Mouse (Mus musculus) monocyte, adult 5-6 weeks (primary cell): Measurements from ENCODE around the gene Siah1a. TPM values are rescaled to one million over a fixed set of nuclear protein-coding genes. Genes with fewer than 3 reads are reported as not detected.

Source experiments
- ATAC-seq: fragments of 153-309, 156-312 bp; replicated peaks from 2 replicates; pipeline ENCODE4 v1.8.0; 2017; ENCODE audit warnings: mild to moderate bottlenecking; ENCODE audit not compliant: low TSS enrichment, insufficient number of reproducible peaks, severe bottlenecking, poor library complexity, low FRiP score
- total RNA-seq: library from RNA; stranded (forward); fragments of 200-1000, 200-491, 200-594 nt; gene quantifications from 3 replicates; pipeline ENCODE4 v1.2.3, GENCODE M21; 2017

Gene Siah1a
- 29.7 to 37.9 TPM (median 35.9 TPM) in 3 replicates for total RNA-seq

DNA sequence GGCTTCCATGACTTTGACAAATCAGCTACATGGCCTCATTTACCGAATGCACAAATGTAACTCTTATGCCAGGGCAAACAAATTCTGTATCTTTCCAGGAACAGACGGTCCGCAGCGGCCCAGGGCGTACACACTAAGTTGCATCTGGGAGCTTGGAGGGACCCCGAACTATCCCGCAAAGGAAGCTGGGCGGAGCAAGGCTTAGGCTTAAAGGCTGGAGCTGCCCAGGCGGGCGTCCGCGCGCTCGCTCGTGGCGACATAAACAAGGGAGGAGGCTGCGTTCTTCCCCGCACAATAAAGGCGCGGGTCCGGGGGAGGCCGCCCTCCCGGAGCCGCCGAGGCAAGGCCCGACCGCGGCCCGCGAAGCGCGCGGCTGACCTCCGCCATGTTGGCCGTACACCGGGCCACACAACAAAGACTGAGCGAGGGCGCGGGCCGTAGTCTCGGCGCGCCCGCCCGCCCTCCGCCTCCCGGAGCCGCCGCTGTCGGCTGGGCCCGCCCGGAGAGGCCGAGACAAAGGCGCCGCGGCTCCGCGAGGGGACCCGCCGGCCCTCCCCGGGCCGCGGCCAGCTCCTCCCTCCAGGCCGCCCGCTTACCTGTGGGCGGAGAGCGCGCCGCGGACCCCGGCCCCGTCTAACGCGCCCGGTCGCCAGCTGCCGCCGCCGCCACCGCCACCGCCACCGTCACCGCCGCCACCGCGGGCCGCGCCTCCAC lies at the start of gene Siah1a, which contains the start of gene Gm10638:
Gene Siah1a, minus strand, starts transcription at position 714 of the 714 bp plus-strand sequence.
Gene Gm10638, plus strand, starts transcription at position 479 of the 714 bp plus-strand sequence.
- peak; percentile 29; the same call in 1 of the 2 replicates for ATAC-seq

DNA sequence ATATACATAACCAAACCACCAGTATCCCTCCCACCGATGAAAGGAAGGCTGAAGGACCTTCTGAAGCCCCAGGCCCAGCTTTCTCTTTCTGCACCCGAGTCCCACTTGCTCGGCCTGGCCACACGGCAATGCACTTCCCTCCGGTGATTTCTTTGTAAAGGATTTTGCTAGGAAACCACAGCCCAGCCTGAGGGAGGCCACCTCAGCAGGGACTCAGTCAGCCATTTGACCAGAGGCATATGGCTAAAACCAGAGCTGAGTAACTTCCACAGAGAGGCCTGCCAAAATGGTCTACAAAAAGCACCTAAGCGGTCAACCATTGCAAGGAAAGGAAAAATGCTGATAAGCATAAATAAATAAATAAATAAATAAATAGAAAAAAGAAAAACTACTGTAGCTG lies 49.0 kb upstream of the Siah1a start:
- no peak for ATAC-seq

DNA sequence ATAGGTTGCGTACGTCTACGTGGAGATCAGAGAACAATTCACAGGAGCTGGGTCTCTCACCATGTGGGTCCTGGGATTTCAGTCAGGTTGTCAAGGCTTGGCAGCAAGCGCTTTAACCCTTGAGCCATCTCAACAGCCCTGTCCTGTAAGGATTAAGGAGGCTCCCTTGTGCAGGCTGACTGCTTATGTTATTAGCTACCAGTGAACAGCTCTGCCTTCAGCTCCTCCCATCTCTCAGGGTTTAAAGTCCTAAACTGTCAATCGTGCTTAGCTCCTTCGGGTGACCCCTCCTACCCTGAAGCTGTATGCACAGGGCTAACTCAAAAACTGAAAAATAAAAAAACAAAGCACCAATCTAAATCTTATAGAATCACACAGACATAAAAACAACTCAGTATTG lies 45.8 kb upstream of the Siah1a start:
- ATAC-seq: no peak

DNA sequence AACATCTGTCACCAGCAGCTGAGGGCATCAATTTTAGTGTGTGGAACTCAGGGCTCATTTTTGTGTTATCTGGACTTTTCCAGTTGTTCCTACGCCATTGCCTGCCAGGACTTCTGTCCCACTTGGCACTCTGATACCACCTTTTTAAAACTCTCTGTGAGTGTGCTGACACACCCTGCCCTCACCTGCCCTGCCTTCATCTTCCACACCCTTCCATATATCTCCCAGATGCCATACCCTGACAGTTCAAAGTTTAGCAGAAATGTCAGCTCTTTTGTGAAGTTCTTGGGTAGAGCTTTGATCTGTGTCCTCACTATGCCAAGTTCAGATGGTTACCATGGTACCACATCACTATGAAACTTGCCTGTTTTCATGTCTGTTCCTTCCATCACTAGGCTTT lies 43.8 kb upstream of the Siah1a start:
- no peak for ATAC-seq

DNA sequence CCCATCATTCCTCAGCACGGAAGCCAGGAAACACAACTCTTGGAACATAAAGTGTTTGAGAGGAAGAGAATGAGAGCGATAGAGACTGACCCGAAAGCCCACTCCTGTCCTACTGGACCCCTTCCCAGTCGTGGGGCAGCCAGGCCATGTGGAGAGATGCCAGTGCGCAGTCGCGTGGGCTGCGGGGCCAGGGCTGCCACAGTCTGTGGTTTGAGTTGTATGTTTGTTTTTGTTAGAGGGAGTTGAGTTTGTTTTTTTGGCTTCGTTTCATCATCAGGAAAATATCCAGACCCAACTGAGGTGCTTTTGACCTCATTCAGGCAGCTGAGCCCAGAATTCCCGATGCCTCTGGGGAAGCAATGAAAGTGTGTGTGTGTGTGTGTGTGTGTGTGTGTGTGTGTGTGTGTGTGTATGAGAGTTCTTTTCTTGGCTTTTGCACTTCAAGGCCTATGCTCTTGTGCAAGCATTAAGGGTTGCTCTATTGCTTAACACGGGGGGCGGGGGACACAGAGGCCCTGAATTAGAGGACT lies 42.2 kb upstream of the Siah1a start:
- no peak for ATAC-seq

DNA sequence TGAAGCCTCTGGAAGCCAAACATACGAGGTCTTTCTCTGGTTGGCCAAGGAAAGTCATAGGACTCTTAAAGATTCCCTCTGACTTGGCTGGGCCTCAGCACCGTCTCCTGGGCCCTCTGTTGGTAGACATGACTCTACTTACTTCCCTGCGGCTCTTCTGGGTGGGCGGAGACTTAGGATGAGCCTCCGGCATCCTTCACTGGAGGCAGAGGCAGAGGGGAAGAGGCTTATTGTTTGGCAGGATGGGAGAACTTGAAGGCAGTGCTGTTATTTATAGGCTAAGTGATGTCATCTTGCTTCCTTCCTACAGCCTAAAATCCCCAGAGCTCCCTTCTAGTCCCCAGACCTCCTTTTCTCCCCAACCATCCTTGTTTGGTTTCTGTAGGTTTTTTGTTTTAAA lies 40.8 kb upstream of the Siah1a start:
- ATAC-seq: no peak

DNA sequence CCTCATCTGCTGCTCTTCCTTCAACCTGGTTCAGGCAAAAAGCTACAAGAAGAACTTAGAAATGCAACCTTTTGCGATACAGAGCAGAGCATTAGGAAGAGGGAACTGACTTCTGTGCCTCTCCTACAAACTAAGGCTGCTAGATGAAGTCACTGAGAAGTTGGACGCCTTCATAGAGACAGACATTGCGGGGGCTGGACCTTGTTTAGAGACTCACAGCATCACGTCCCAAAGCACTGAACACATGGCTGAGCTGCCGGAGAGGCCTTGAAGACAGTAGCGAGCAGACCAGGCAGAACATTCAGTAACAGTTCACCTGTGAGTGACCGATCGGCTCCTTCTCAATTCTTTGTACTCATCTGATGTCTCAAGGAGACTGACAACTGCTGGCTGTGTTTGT lies 35.4 kb upstream of the Siah1a start:
- no peak for ATAC-seq

DNA sequence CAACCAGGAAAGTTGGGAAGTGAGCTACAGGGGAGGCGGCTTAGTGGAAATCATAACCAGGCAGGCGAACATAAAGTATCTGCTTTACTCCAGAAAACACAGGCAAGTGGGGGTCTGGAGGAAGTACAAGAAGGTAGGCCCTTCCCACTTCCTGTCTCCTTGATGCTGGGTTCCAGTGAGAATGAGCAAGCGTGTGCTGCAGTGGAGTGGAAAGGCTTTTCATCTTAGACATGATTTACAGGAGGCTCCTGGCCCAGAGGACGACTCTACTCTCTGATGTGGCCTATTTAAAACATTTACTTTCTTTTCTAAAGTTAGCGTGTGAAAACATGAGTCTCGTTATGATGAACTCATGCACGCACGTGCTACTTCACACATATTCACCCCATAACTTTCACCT lies 33.5 kb upstream of the Siah1a start:
- no peak for ATAC-seq

DNA sequence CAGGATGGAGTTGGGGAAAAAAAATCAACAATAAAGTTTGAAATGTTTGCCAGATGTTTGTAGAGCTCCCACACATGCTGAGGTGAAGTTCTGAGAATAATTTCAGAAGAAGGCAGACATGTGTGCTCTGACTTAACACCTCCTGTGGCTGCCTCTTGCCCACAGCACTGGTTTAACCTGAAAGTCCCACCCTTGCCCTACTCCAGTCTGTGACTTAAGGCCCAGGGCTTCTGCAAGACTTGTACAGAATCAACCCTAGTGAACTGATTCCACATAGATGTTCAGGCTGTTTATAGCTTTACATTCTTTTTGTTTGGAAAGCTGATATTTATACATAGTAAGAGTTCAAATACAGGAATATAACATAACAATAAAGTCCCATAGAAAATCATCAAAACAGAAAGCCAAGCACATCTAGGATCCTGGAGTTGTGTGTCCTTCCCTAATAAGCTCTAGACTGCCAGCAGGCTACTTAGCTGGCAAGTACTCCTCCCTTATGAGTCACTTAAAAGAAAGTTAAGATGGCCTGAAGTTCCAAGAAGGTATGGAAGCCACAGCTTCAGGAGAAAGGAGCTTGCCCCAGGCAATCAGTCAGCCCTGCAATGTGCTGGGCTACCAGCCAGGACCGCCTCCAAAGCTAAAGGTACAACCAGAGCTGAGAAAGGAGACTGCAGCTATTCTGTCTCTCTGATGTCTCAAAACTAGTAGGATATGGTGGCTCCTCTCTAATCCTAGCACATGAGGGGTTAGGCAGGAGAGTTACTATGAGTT lies 24.4 kb upstream of the Siah1a start:
- ATAC-seq: no peak

DNA sequence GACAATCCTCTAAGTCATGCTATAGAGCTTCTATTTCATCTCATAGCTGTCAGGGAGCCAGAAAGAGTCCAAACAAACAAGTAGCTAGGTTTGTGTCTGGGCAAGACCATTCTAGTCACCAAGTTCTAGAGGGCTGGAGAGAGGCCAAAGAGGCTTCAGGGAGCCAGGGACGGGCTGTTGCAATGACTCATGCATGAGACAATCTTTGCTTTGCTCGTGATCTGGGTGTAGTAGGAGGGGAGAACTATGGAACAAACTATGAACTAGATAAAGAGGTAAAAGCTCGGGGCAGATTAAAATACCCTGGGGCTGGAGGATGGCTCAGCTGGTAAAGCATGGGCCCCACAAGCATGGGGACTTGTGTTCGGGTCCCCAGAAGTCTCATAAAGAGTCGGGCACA lies 22.8 kb upstream of the Siah1a start:
- no peak for ATAC-seq

DNA sequence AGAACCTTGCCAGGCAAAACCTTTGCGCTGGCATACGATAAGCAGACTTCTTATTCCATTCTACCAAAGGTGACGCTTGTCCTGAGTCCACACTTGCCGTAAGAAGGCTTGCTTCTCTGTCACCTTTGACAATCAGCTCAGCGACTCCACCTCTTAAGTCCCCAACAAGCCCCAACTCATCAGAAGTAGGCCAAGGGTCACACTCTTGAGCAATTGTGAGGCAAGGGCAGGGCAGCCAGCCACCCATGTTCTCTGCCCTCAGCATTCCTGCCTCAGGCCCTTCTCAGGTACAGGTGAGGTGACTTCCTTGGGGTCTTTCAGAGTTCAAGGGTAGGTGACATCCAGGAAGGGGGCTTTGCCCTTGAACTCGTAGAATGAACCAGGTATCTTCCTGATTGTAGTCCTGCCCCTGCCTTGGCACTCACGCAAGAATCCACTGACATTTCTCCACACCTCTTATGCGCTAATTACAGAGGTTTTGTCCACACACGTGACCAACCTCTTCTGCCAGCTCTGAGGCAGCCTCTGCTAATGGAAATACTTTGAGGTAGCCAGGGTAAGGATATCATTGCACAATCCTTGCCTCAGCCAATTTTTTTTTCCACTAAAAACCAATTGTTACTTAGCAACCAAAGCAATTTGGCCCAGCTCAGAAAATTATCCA lies 20.9 kb upstream of the Siah1a start:
- ATAC-seq: no peak

DNA sequence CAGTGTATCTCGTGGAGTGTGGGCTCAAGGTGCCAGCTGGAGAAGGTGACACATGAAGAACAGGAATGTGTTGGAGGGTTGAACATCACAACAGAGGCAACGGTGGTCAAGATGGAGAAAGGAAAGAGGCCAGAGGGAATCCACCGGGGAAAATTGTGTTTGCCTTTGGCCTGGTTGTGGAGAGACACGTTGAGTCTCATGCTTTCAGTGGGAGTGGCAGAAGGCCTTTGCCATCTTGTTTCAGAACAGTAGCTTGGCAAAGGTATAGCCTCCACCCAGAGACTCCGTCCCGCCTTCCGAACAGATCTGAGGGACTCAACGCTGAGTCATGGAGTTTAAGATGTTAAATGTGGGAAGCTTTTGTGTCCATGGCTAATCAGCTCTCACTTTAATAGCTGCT lies 19.9 kb upstream of the Siah1a start:
- ATAC-seq: no peak

DNA sequence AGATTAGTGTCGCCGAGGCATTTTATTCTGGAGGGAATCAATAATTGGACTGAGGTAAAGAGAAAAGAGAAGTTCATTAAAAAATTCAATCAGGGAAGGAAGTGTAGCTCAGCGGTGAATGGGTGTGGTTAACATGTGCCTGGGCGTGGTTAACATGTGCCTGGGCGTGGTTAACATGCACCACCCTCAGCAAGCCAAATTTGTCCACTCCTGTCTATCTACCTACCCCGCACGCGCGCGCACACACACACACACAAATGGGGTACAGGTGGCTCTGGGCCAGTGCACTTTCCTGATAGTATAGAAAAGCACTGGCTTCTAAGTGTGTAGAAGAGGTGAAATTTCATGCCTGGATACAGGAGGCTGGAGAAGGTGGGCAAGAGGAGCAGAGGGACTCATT lies 19.4 kb upstream of the Siah1a start:
- no peak; the same call in 1 of the 2 replicates for ATAC-seq

DNA sequence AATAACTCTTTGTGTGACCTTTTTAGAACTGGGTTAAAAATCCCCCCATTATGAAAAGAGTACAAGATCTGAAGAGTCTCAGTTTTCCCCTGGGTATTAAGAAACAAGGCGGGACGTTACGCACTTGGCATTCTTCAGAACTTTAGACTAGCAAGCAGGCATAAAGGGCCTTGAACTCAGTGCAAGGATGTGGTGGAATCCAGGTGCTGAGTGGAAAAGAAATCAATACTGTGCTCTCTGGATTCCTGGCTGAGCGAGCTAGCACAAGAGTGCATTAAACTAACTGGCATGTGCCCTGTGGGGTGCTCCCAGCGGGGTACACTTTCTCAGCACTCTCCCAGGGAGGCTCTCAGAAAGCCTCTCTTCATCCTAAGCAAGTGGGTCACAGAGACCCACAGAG lies 17.1 kb upstream of the Siah1a start:
- no peak for ATAC-seq

DNA sequence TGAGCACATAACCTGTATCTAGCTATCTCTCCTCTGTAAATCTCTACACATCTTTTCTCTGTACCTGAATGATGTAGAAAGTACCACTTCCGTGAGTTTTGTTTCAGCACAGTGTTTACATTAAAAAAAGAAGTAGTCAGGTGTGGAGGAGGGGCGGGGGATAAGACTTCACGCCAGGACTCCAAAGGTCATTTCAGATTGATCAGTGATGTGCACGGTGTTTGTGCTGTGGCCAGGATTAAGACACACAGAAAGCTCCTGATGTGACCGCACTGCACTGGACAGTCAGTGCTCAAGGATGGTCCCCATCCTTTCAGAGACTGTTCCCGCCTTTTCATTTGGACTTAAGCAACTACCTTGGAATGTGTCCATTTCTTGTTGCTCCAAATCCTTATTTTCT lies 15.0 kb upstream of the Siah1a start:
- no peak for ATAC-seq

DNA sequence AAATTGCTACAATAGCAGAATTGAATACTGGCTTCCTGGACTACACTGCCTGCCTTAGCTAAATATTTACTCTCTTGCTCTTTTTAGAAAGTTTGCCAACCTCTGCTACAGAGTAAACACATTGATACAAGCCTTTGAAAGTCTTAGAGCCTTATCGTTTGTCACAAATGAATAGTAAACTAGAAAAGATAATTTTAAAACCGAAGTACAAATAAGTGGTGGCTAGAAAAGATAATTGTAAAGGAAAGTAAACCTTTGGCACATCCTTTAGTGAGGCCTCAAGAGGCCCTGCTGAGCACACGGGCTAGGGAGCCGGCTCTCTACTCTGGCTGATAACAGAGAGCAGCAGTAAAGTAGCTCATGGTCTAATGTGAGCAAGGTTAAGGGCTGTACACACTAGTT lies 13.4 kb upstream of the Siah1a start:
- ATAC-seq: no peak

DNA sequence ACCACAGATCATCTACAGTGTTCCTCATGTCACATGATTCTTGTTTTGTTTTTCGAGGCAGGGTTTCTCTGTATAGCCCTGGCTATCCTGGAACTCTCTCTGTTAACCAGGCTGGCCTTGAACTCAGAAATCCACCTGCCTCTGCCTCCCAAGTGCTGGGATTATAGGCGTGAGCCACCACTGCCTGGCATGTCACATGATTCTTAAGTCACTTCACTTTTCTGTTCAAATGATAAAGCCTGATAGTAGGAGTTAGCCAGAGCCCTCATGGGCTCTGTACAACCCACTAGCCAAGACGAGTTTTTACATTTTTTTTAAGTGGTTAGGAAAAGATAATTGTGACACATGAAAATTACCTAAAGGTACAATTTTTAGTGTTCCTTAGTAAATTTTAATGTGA lies 12.9 kb upstream of the Siah1a start:
- no peak for ATAC-seq

DNA sequence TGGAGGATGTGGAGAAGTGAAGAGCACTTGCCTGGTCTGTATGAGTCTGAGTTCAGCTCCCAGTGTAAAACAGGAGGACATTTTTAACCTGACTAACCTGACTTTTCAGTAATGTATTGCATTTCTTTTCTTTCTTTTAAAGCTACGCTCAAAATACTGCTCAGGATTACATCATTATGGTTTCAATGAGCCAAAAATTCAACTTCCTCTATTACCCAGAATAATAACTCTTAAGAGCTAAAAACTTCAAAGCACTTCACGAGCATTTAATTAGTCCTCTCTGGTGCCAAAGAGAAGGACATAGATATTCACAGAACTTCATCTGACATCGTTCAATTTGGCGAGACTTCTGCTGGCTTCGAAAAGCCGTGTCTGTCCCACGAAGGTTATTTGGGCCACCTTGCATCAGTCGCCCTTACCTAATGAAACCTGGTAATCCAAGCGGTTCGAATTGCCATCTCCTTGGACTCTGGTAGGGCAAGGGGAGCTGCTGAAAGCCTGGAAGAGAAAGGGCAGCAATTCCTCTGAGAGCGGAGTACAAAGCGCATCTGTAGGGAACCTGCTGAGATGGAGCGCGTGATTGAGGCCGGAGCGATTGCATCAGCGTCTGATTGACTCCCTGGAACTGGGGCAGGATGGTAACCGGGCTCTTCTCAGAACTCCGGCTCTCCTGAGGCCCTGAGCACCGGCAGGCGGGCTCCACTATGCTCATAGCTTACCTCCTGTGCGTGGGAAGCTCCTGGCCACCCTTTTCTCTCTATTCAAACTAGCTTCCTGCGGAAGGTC lies 11.4 kb upstream of the Siah1a start:
- ATAC-seq: 0 out of 2 replicates have a peak, but pooled peaks have one; percentile 31

DNA sequence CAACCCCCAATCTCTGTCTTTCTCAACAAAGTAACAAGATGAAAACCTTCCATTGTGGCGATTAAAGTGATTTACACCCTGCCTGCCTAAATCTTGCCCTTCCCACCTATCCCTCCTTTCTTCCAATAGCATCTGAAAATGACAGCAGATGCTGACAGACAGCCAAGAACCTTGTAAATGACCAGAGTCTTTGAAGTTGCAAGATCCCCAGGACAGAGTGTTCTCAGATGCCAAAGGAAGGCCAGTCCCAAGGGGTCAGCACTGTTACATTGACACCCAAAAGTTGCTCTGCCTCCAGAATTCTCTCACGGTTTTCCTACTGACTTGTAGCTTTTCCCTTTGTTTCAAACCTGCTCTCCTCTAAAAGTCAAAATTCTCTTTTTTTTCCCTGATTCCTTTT lies 4.1 kb upstream of the Siah1a start:
- ATAC-seq: no peak
